Mouse (Mus musculus): ENCODE results near the gene H2afb1.
"Not testable (repeated sequence)": the region's sequence is repeated elsewhere in the genome, so short reads cannot be mapped to it uniquely, and the experiment has no call there.

H2afb1 gene

GRCm38 (mm10) chrX:117014457-117014856 is at the start of gene H2afb1:
TSS of gene H2afb1 (plus strand) at chrX:117014757.
- not testable (repeated sequence) for DNase-seq

- DNase-seq: no peak
Observed at GRCm38 (mm10) chrX:117036085-117036484, 21.5 kb downstream of the H2afb1 start.
